Mouse (Mus musculus) common myeloid progenitor, adult 5-6 weeks (primary cell): ENCODE results near the gene Hist1h3d. TPM values are rescaled to one million over a fixed set of nuclear protein-coding genes. Genes with fewer than 3 reads are reported as not detected.
"Not testable (repeated sequence)": the region's sequence is repeated elsewhere in the genome, so short reads cannot be mapped to it uniquely, and the experiment has no call there.

Experiments used
- ATAC-seq: replicated peaks from 2 replicates; pipeline ENCODE4 v1.8.0; 2016; ENCODE audit warnings: low read depth, mild to moderate bottlenecking, moderate TSS enrichment, inconsistent platforms; ENCODE audit not compliant: poor library complexity, severe bottlenecking
- total RNA-seq: library from RNA; stranded (forward); fragments of 200-1000, 187-1606 nt; gene quantifications from 2 replicates; pipeline ENCODE4 v1.2.3, GENCODE M21; 2017

Gene Hist1h3d
- total RNA-seq, 1 experiment from 2014 or later = 137 TPM

DNA sequence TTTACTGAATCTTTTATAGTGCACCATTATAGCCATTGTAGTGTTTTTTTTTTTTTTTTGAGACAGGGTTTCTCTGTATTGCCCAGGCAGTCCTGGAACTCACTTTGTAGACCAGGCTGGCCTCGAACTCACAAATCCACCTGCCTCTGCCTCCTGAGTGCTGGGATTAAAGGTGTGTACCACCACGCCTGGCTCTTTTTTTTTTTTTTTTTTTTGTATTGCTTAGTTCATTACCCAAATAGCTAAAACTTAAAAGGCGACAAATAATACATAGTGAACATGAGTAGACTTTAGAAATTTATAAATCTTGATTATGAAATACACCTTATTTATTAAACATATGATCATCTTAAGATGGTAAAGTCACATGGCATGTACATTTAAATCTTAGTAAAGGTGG lies 34.1 kb upstream of the Hist1h3d start:
- no peak for ATAC-seq

GRCm38 (mm10) chr13:23542225-23542980 lies 33.2 kb upstream of the Hist1h3d start:
- not testable (repeated sequence) for ATAC-seq

- peak; percentile 84 for ATAC-seq
Measured at GRCm38 (mm10) chr13:23542999-23543607, 32.5 kb upstream of the Hist1h3d start, which contains the start of gene Hist1h2bh. TSS of gene Hist1h2bh (minus strand) at chr13:23543392.

GRCm38 (mm10) chr13:23543965-23544786 lies 31.4 kb upstream of the Hist1h3d start, which contains the start of gene Hist1h3f:
TSS of gene Hist1h3f (plus strand) at chr13:23544052.
- peak; percentile 81 for ATAC-seq

- peak; percentile 33 for ATAC-seq
Measured at GRCm38 (mm10) chr13:23544787-23545120, 30.8 kb upstream of the Hist1h3d start.

GRCm38 (mm10) chr13:23546694-23547093 lies 28.9 kb upstream of the Hist1h3d start:
- ATAC-seq = no peak

DNA sequence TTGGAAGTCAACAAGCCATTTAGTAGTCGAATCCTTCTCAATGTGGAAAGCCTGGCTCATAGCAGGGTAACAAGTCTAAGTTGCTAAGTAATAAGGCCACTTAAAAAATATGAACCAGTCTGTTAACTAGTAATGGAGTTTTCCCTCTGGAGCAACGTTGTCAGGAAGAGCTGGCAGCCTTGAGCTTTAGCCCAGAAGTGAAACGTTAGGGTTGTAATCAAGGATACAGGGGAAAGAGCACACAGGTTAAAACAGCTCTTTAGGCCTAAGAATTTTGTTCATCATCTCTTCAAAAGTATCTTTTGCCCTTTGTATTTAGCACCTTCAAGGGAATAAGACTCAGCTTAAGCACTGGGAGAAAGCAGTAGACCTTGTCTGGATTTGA lies 24.8 kb upstream of the Hist1h3d start:
- no peak for ATAC-seq

- ATAC-seq = peak; percentile 60
Measured at GRCm38 (mm10) chr13:23551146-23551834, 24.3 kb upstream of the Hist1h3d start, which contains the start of gene Hist1h4f. TSS of gene Hist1h4f (minus strand) at chr13:23551648.

DNA sequence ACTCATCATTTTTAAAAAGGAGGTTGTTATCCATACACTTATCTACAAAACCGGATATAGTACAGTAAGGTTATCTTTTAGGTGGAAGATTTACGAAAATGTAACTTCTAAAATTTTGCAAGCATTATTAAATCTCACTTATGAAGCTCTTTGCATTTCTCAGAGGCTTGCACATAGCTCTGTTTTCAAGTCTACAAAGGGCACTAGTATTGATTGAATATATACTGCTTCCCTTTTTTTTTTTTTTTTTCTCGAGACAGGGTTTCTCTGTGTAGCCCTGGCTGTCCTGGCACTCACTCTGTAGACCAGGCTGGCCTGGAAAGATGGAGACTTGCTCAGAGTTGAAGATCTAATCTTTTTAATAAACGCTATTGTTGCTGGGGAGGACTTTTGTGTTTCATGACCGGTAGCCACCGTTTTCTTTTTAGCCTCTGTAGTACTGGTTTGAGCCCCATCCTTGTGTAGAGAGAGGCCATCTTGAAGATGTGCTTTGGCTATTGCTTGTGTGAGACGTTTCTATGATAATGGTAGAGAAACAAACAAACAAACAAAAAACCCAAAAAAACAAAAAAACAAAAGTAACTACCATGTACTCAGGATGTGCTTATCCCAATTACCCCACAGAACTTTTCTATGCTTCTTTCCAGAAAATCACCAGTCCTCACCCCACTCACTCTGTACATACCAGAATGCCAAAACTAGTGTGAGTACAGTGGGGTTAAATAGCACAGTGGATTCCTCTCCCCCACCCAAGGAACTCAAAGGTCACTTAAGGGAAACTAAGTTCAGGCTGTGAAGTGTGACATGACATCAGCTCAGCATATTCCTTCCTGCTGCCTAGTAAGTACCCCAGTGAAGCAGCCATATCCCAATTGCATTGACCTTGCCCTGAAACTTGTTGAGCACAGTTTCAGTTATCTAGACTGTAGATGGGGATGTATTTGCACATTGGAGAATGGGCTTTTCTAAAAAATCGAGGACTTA lies 23.3 kb upstream of the Hist1h3d start:
- ATAC-seq = no peak

DNA sequence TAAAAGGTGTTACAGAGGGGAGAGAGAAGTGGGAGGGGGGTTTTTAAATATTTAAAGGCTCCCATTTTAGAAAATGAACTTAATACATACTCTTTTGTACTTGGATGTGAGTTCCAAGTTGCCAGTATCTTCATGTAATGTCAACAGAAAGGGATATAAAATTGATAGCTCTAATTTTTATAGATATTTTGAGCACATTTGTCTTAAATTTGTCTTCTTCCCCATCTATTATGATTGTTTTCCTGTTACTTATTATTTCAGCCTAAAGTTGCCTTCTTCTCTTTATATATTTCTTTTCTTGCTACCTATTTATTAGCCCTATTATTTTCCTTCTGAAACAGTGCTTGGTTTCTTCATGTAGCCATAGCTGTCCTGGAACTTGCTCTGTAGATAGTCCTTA lies 22.6 kb upstream of the Hist1h3d start, which contains the start of gene Hist1h1d:
Gene Hist1h1d (plus strand): TSS at position 301 of the 400 bp plus-strand sequence.
- ATAC-seq = no peak

DNA sequence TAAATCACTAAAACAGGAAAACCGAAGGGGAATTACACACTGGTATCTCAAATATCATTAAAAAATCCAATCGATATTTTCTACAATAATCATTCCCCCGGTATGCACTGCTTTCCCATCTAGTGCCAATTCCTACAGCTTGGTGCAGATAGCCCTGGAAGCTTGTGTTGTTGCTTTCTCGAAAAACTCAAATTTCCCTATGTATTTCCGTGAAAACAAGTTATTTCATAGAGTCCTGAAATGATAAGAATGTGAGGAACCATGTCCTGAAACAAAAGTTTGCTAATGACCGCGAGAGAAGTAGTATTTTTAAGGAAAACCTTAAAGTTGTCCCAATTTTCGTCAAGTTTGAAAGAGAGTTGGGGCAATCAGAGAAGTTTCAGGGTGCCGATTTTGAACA lies 21.2 kb upstream of the Hist1h3d start:
- no peak for ATAC-seq

- peak; percentile 57 for ATAC-seq
Measured at GRCm38 (mm10) chr13:23554925-23555838, 20.4 kb upstream of the Hist1h3d start.

DNA sequence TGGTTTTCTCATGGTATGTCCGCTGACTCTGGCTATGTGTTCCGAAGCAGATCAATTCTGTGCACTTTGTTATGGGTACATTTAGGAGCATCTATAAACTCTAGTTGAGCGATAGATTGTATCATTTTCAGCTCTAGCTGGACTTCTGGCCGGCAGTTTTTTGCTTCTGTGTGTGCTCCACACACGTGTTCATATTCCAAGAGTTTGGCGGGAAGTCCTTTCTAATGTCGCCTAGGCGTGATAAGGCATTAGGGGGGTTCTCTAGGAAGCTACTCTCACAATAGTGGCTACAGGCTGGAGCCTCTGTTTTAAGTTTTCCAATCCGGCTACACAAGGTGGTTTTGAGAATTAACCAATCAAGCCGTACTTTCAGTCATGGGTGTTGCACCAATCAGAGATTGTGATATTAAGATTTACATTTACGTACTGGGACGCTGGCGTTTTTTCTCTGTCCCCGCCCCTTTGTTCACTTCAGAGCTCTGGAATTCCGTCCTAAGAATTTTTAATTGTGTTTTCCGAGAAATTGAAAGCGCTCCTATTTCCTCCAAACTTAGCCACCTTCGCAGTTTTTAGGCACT lies 19.6 kb upstream of the Hist1h3d start:
- ATAC-seq = peak; percentile 49

DNA sequence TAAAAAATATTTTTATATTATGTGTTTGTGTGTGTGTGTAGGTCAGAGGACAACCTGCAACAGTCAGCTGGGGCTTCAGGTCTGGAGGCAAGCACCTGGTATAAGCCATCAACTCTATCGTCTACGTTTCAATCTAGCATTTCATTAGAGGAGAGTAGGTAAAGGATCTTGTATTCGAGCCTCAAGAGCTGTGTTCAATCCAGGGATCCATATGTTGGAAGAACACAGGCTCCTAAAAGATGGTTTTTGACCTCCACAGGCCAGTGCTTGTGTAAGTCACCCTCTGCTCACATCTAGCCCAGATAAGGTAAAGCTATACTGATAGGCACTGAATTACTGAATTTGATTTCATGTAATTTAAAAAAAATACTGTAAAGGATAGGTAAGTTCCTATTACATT lies 18.7 kb upstream of the Hist1h3d start:
- no peak for ATAC-seq

- ATAC-seq = not testable (repeated sequence)
Measured at GRCm38 (mm10) chr13:23560699-23561098, 14.9 kb upstream of the Hist1h3d start.

GRCm38 (mm10) chr13:23561531-23561882 lies 14.1 kb upstream of the Hist1h3d start:
- not testable (repeated sequence) for ATAC-seq

- ATAC-seq = peak; percentile 79
Measured at GRCm38 (mm10) chr13:23561883-23562659, 13.5 kb upstream of the Hist1h3d start, which contains the start of gene Hist1h3e. TSS of gene Hist1h3e (minus strand) at chr13:23562369.
